Mouse (Mus musculus) T-helper 17 cell (primary cell): ENCODE data around the gene Abi3bp.

Experiments used
- in situ Hi-C, 2 experiments: fragments of 300-600 bp; cut with MboI, MseI; formaldehyde crosslinking; loops; 1 replicate in 1 of 2; 2 replicates in 1 of 2; pipeline ENCODE4 v1.15.1; 2025; ENCODE audit warnings: high pct_unique_total_duplicates in 2 of 2

The Abi3bp gene

DNA sequence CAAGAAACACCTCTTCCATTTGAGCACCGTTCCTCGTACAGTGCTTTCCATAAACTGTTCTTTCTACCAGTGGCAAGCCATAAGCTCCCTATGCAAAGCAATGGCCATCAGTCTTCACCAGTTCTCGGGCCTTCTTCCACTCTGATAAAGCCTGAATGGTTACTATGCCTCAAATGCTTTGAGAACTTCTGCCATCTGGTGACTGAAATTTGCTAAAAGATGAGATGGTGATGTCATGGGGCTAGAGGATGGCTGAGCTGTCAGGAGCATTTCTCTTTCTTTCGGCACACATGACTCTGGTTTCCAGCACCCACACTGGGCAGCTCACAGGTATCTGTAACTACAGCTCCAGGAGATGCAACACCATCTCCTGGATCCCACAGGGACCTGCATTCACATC lies 199.5 kb downstream of the Abi3bp start:
- in situ Hi-C loops = no loop called here

- in situ Hi-C loops = no loop called here
Observed at GRCm38 (mm10) chr16:56681010-56681645, 203.4 kb downstream of the Abi3bp start.

- in situ Hi-C loops = no loop called here
Observed at GRCm38 (mm10) chr16:56686747-56687146, 209.1 kb downstream of the Abi3bp start.

GRCm38 (mm10) chr16:56690715-56691114 lies 213.0 kb downstream of the Abi3bp start:
- in situ Hi-C loops = no loop called here

GRCm38 (mm10) chr16:56696448-56696847 lies 218.8 kb downstream of the Abi3bp start:
- in situ Hi-C loops = no loop called here

GRCm38 (mm10) chr16:56700898-56701297 lies 223.2 kb downstream of the Abi3bp start:
- in situ Hi-C loops = loop anchor here (25.0 kb wide), 2 partner anchors 764 to 911 kb away; partner anchors contain the start of genes Cep97 (in 2 of the 2) and Cmss1 (in 1 of the 2)

- in situ Hi-C loops = loop anchor here (25.0 kb wide), 2 partner anchors 768 to 907 kb away; partner anchors contain the start of genes Cep97 (in 2 of the 2) and Cmss1 (in 1 of the 2)
Observed at GRCm38 (mm10) chr16:56705731-56706130, 228.1 kb downstream of the Abi3bp start.

DNA sequence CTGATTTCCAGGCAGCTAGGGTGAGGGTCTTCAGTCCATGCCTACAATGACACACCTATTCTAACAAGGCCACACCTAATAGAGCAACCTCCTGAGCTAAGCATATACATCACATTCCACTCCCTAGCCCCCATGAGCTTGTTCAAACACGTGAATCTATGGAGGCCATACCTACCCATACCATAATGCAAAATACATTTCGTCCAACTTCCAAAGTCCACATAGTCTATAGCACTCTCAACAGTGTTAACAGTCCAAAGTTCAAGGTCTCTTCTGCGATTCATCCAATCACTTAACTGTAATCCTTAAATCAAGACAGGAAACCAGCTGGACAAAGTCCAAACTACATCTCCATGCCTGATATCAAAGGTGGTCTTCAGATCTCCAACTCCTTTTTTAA lies 232.4 kb downstream of the Abi3bp start:
- in situ Hi-C loops = loop anchor here (5.0 to 25.0 kb wide), 5 partner anchors 517 to 902 kb away; partner anchors contain the start of genes Cep97 (in 2 of the 2) and Cmss1 (in 1 of the 2)

DNA sequence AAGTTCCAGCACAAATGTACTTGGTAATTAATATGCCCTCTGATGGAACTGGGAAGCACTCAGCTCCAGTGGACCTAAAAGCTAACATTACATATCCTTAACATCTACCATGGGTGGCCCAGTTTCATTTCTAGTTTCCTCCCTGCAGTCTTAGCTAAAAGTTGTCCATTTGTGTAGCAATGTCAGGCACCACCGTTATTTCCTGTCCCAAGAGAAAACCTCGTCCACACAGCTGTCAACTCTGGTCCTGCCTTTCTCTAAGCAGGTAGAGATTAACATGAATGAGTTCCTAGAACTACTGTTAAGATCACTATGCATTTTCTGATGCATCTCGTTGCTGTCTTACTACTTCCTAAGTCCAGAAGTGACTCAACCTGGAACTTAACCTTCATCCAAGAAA lies 237.9 kb downstream of the Abi3bp start:
- in situ Hi-C loops = loop anchor here (10.0 to 25.0 kb wide), 4 partner anchors 641 to 897 kb away; partner anchors contain the start of genes Cep97 (in 2 of the 2) and Cmss1 (in 1 of the 2)

DNA sequence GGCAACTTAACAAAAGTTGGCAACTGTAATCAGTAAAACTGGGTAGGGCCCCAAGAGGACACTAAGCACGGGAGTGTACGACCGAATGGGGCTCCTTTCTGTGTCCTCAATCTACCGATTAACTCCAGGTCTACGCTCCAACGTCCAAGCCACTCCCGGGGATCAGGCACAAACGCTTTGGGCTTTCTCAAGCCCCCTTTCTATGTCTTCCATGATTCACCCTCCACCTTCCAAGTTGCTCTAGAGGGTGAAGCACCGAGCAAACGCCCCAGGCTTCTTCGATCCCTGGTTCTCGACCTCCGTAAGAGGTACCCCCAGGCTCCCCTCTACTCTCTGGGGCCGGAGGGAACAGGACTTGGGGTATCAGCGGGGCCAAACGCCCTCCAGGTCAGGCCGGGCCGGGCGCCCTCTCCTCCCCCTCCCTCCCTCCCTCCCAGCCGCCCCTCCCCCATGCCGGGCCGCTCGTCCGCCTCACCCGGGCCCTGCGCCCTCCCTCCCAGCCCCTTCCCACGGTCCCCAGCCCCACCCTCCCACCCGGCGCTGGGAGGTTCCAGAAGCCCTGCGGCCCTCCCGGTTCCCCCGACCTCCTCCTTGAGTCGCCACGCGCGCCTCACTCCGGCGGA lies 239.0 kb downstream of the Abi3bp start:
- in situ Hi-C loops = loop anchor here (10.0 to 25.0 kb wide), 4 partner anchors 642 to 896 kb away; partner anchors contain the start of genes Cep97 (in 2 of the 2) and Cmss1 (in 1 of the 2)

- in situ Hi-C loops = loop anchor here (10.0 to 25.0 kb wide), 4 partner anchors 643 to 895 kb away; partner anchors contain the start of genes Cep97 (in 2 of the 2) and Cmss1 (in 1 of the 2)
Observed at GRCm38 (mm10) chr16:56717224-56718200, 239.8 kb downstream of the Abi3bp start, which contains the start of gene Tfg. Tfg (minus strand) TSS chr16:56717450.

DNA sequence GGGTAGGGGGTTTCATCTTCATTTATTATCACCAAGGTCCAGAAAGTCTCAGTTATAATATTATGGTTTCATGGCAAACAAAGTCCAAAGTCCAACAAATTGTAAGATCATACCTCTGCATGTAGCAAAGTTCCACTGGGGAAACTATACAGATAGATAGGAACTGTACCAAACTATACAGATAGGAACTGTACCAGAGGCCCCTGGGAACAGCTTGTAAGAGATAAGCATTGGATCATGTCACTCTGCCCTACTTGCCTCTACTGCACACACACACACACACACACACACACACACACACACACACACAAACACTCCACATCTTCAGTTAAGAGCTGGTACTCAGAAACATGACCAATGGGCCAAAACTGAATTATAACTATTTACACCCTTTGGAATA lies 241.4 kb downstream of the Abi3bp start:
- in situ Hi-C loops = loop anchor here (10.0 to 25.0 kb wide), 4 partner anchors 644 to 894 kb away; partner anchors contain the start of genes Cep97 (in 2 of the 2) and Cmss1 (in 1 of the 2)

DNA sequence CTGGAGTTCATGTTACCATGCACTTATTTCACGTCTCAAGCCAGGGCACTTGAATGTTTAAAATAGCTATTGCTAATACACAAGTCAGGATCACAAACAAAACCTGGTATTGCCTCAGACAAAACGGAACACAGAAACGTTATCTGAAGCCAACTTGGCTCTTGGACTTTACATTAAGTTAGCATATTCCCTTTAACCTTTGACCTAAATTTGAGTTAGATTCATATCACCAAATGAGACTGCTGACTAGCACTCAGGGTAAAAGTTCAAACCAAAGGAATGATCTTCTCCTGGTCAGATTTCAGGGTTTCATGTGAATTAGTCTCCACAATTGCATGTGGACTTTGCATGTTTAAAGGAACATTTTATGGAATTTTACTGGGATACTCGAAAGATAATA lies 244.7 kb downstream of the Abi3bp start:
- in situ Hi-C loops = loop anchor here (25.0 kb wide), 2 partner anchors 785 to 890 kb away; partner anchors contain the start of genes Cep97 (in 2 of the 2) and Cmss1 (in 1 of the 2)

GRCm38 (mm10) chr16:56724927-56725326 lies 247.2 kb downstream of the Abi3bp start:
- in situ Hi-C loops = loop anchor here (25.0 kb wide), 2 partner anchors 788 to 887 kb away; partner anchors contain the start of genes Cep97 (in 2 of the 2) and Cmss1 (in 2 of the 2)

DNA sequence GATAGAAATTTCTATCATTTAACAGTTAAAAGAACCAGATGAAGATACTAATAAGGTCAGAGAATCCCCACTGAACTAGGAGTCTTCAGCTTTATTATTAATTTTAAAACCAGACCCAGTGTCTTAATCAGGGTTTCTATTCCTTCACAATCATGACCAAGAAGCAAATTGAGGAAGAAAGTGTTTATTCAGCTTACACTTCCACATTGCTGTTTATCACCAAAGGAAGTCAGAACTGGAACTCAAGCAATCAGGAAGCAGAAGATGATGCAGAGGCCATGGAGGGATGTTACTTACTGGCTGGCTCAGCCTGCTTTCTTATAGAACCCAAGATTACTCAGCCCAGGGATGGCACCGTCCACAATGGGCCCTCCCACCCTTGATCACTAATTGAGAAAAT lies 251.4 kb downstream of the Abi3bp start:
- in situ Hi-C loops = loop anchor here in 1 of 2 experiments (25.0 kb wide), 1 partner anchor 883 kb away; the partner anchor contains the start of gene Cmss1
